Comparison of ENCODE assay signal across 20 mouse cellular contexts in the genomic region with DNA sequence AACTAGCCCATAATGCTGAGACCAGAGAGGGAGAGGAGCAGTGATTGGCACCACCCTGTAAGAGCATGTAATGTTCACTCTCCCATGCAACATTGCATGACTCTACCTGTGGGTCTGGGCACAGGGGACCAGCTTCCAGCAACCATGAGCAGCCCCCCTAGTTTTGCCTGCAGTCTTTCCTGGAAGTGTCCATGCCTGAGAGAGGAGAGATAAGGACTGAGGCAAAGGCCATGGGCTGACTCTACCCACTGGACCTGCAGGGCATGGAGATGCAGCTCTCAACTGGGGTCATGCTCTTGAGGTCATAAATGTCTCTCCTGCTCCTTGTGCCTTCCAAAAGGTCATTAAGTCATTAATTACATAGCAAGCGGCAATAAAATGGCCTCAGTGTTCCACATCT. TPM values are rescaled to one million over a fixed set of nuclear protein-coding genes. Genes with fewer than 3 reads are reported as not detected.
"Had no signal": no experiment of that assay in that cellular context is flagged by ENCODE, and none has a peak within 500 bp of the region (broad histone marks: within the 10 kb centered on the region; RNA-seq: fewer than 3 reads in every experiment).

No protein-coding gene starts in this region.

- H3K4me1 ChIP-seq: midbrain, embryonic 10.5 days; midbrain, embryonic 12.5 days; neural tube, embryonic 13.5 days; neural tube, embryonic 15.5 days had no signal

- ATAC-seq: midbrain, embryonic 16.5 days had no signal

- DNase-seq: lung, embryonic 14.5 days; lung, postnatal 10 days; lung, postnatal 4 days; midbrain, embryonic 14.5 days; retina, postnatal 1 day; right cerebral cortex, adult 18-20 months; right cerebral cortex, postnatal 25 days; right cerebral cortex, postnatal 4 days; spleen, adult 18-20 months; thymus, adult 18-20 months; thymus, postnatal 14 days; thymus, postnatal 36 days had no signal

- H3K27ac ChIP-seq: midbrain, embryonic 10.5 days; midbrain, embryonic 12.5 days; neural tube, embryonic 13.5 days; neural tube, embryonic 15.5 days had no signal

- H3K9ac ChIP-seq: lung, embryonic 14.5 days; midbrain, embryonic 12.5 days; neural tube, embryonic 13.5 days; neural tube, embryonic 15.5 days had no signal

- H3K36me3 ChIP-seq: midbrain, embryonic 10.5 days; midbrain, embryonic 12.5 days; neural tube, embryonic 13.5 days; neural tube, embryonic 15.5 days had no signal

- H3K4me2 ChIP-seq: lung, embryonic 14.5 days; midbrain, embryonic 12.5 days; neural tube, embryonic 13.5 days; neural tube, embryonic 15.5 days had no signal

- H3K4me3 ChIP-seq: midbrain, embryonic 10.5 days; midbrain, embryonic 12.5 days; myocyte; neural tube, embryonic 13.5 days; neural tube, embryonic 15.5 days had no signal

- H3K27me3 ChIP-seq: neural tube, embryonic 13.5 days; neural tube, embryonic 15.5 days had no signal

- H3K9me3 ChIP-seq: midbrain, embryonic 10.5 days; midbrain, embryonic 12.5 days; neural tube, embryonic 13.5 days; neural tube, embryonic 15.5 days had no signal

RNA-seq across cellular contexts. Expression of gene Pkp1, which starts 17.1 kb away (rescaled TPM):
- total RNA-seq: megakaryocyte, adult 5-6 weeks; megakaryocyte-erythroid progenitor cell, adult 5-6 weeks had no signal
- polyA plus RNA-seq: midbrain, embryonic 10.5 days; midbrain, embryonic 16.5 days had no signal
